Mouse (Mus musculus): ENCODE results near the gene Cdh23.

- TF ChIP-seq CTCF (IDR thresholded peaks at IDR 0.05; ENCODE audit: borderline replicate concordance, extremely low read depth, insufficient read depth, insufficient read length) (no peak), POLR2A (IDR thresholded peaks at IDR 0.05; ENCODE audit: borderline replicate concordance, extremely low read depth, insufficient read depth, insufficient read length, poor library complexity, severe bottlenecking) (no peak)
Observed at GRCm38 (mm10) chr10:60281571-60282050, 414.7 kb downstream of the Cdh23 start.

Measured in brain, embryonic 14.5 days (tissue).